Mouse (Mus musculus) inflammation-experienced regulatory T-cells (primary cell): Measurements from ENCODE around the gene Hfe. TPM values are rescaled to one million over a fixed set of nuclear protein-coding genes. Genes with fewer than 3 reads are reported as not detected.

Experiments used
- polyA plus RNA-seq, 2 experiments: library from polyadenylated mRNA; unstranded; fragments of 100-300 nt; shearing (Covaris generic); gene quantifications; one replicate each; pipeline ENCODE4 v1.2.1; 2017

Hfe gene
- under 1 TPM; 0.75 to 0.92 TPM for polyA plus RNA-seq

DNA sequence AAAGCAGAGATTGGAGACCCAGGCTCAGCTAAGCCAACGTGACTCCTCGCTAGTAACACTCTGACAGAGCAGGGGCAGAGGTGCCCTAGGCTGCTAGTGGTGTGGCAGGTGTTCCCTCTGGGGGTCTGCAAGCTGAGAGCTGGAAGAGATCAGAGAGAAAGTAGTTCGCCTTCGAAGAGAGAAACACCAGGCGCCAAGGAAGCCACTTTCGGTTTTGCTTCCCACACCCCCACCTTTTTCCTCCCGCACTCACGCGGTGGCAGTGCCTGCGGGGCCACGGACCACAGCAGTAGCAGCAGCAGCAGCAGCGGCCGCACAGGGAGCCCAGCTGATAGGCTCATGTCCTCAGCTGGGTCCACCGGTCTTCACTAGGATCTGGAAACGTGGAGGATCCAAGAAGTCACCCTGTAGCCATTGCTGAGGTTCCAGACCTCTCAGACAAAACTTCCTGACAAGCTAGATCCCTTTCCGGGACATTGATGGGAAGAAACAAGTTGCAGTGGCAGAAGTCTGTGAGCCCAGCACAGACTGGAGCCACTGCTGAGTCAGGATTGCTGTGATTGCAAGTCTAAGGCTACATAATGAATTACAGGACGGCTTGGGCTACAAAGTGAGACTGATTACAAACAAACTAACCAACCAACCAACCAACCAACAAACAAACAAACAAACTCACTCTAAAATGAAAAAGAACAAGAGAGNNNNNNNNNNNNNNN is at the start of gene Hfe:
Hfe (minus strand) TSS at position 481 of the 716 bp plus-strand sequence.

DNA sequence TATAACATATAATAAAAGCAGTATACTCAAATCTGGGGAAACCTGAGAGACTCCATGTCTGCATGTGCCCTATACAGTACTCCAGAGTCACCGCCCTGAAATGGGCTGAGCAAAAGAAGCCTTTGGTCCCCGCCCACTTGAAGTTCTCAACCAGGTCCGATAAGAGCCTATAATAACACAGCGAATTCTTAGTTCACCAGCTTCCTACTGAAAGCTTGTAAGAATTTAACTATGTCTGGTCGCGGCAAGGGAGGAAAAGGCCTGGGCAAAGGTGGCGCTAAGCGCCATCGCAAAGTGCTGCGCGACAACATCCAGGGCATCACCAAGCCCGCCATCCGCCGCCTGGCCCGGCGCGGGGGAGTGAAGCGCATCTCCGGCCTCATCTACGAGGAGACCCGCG is 46.1 kb upstream of the Hfe start, which contains the start of gene Hist1h4b:
Hist1h4b (plus strand) TSS at position 224 of the 400 bp plus-strand sequence.

DNA sequence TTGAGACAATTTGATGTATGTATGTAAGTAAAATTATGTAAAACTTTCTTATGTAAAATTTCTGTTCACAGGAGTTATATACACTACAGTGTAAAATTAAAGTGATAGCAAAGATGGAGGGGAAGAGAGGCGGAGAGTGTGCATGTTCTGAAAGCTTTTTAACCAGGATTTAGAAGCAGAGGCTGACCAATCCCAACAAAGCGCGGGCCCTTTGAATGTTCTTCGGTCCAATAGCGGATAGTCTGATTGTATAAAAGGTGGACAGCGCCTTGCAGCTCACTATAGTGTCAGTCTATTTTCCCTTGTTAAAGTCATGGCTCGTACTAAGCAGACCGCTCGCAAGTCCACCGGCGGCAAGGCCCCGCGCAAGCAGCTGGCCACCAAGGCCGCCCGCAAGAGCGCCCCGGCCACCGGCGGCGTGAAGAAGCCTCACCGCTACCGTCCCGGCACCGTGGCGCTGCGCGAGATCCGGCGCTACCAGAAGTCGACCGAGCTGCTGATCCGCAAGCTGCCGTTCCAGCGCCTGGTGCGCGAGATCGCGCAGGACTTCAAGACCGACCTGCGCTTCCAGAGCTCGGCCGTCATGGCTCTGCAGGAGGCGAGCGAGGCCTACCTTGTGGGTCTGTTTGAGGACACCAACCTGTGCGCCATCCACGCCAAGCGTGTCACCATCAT is 41.5 kb upstream of the Hfe start, which contains the start of gene Hist1h3b:
Hist1h3b (plus strand) TSS at position 201 of the 675 bp plus-strand sequence.

DNA sequence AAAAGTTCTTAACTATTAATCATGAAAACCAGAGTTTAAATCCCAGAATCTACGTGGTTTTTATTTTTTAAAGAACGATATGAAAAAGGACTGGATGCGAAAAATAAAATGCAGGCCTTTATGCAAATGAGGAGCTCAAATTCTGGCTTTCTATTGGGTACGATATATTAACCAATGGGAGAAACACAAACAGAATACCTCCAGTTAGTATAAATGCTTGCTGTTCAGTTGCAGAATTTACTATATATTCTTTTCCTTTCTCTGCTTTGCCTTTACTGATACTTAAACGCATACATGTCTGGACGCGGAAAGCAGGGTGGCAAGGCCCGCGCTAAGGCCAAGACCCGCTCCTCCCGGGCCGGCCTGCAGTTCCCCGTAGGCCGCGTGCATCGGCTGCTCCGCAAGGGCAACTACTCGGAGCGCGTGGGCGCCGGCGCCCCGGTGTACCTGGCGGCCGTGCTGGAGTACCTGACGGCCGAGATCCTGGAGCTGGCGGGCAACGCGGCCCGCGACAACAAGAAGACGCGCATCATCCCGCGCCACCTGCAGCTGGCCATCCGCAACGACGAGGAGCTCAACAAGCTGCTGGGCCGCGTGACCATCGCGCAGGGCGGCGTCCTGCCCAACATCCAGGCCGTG is 40.3 kb upstream of the Hfe start, which contains the start of gene Hist1h2ab:
Hist1h2ab (plus strand) TSS at position 288 of the 639 bp plus-strand sequence.

DNA sequence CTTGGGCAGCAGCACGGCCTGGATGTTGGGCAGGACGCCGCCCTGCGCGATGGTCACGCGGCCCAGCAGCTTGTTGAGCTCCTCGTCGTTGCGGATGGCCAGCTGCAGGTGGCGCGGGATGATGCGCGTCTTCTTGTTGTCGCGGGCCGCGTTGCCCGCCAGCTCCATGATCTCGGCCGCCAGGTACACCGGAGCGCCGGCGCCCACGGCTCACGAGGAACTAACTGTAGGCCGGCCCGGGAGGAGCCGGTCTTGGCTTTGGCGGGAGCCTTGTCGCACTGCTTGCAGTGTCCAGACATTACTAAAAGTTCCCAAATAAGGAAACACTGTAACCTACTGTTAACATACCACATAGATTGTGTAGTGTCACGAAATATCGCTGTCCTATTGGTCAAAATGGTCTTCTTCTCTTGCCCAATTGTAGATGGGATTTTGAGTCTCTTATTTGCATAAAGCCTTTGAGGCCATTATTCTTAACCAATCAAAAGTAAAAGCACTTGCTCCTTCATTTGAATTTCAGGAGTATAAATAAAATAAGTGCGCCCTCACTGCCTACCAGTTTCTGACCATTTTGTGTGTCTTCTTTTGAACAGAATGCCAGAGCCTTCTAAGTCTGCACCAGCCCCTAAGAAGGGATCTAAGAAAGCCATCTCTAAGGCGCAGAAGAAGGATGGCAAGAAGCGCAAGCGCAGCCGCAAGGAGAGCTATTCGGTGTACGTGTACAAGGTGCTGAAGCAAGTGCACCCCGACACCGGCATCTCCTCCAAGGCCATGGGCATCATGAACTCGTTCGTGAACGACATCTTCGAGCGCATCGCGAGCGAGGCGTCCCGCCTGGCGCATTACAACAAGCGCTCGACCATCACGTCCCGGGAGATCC is 35.8 kb upstream of the Hfe start, which contains the start of gene Hist1h2bb:
Hist1h2bb (plus strand) TSS at position 534 of the 880 bp plus-strand sequence.

DNA sequence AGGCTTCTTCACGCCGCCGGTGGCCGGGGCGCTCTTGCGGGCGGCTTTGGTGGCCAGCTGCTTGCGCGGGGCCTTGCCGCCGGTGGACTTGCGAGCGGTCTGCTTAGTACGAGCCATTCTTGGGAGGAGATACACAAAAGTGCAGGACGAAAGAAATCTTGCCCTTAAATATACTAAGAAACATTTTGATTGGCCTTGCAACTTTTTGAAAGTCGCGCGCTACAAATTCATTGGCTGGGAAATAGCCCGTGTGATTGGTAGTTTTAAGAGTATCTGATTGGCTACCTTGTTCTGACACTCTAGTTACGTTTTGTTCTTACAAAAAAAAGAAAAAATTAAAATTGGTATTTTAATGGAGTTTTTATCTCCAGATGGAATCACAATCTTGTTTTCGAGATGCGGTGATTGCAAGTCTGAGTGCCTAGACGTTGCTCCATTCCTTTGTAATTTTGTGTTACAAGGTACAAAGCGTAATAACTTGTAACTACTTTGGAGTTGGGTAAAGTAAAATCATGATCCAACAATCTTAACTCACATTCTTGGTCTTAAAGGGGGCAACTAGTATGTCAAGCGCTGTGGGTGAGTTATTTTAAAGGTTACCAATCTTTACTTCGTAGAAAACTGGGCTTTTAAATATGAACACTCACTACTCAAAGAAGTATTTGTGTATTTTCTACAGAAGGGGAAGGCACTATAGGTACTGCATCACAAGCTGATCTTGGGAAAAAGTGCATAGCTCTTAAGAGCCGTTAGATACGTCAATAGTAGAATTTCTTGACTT is 34.9 kb upstream of the Hfe start, which contains the start of gene Hist1h3c:
Hist1h3c (minus strand) TSS at position 222 of the 781 bp plus-strand sequence.

DNA sequence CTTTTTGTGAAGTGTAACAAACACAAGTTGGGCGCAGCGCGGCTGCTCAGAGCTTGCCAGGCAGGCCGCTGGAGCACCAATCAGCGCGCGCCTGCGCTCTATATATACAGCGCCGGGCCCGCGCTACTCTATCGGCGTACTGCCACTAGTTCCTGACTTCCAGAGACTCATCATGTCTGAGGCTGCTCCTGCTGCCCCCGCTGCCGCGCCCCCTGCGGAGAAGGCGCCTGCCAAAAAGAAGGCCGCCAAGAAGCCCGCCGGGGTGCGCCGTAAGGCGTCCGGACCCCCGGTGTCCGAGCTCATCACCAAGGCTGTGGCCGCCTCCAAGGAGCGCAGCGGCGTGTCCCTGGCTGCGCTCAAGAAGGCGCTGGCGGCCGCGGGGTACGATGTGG is 28.0 kb upstream of the Hfe start, which contains the start of gene Hist1h1c:
Hist1h1c (plus strand) TSS at position 132 of the 392 bp plus-strand sequence.

DNA sequence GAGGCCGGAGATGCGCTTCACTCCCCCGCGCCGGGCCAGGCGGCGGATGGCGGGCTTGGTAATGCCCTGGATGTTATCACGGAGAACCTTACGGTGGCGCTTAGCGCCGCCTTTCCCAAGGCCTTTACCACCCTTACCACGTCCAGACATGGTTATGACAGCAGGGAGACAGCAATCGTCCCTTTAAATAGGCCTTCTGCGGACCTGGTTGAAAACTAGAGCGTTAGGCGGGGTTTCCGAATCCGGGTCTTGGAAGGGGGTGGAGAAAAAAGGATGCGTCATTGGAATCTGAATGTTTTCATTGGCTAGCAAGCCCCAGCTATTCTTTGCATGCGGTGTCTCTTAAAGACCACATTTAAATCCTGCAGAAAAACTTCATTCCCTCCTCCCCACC is 12.4 kb downstream of the Hfe start, which contains the start of gene Hist1h4c:
Hist1h4c (minus strand) TSS at position 155 of the 394 bp plus-strand sequence.

DNA sequence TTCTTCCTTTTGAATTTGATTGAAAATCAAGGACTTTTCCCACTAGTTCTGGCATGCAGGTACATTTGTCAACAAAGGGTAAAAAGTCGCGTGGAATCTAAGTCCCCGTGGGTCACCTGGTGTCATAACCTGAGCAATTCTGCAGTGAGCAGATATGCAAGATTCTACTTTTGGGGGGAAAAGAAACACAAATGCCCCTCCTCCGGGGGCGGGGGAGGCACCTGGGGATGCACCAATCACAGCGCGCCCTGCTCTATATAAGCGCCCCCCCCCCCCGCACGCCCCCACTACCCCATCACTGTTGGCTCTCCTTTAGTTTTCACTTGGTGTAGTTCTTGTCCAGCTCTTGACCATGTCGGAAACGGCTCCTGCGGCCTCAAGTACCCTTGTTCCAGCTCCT is 15.1 kb downstream of the Hfe start, which contains the start of gene Hist1h1t:
Hist1h1t (plus strand) TSS at position 301 of the 400 bp plus-strand sequence.

DNA sequence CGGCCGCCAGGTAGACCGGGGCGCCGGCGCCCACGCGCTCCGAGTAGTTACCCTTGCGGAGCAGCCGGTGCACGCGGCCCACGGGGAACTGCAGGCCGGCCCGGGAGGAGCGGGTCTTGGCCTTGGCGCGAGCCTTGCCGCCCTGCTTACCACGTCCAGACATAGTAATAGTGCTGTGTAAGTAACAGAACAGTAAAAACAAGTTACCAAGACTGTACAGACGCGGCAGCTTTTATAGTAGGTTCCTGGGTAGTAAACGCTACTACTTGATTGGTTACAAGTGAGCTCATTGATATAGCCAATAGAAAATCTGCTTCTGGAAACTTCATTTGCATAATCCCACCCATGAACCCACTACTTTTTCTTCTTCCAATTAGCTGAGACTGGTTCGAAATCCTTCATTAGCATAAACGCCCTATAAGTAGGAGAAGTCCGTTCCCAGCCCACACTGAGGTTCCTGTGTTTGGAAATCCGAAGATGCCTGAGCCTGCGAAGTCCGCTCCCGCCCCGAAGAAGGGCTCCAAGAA is 26.8 kb downstream of the Hfe start, which contains the start of the genes Hist1h2ac and Hist1h2bc:
Hist1h2ac (minus strand) TSS at position 194 of the 527 bp plus-strand sequence.
Hist1h2bc (plus strand) TSS at position 445 of the 527 bp plus-strand sequence.

Other genes with a start within 250 kb of the Hfe start
- 1 to 10 TPM in 1 of 2 experiments, under 1 TPM in 1; 0.16 to 2.6 TPM for gene Btn1a1, start 245.0 kb downstream of the Hfe start, polyA plus RNA-seq
- gene Btn2a2, start 222.0 kb downstream of the Hfe start, polyA plus RNA-seq, result under 1 TPM in 1 of 2 experiments, not detected in 1; 0.17 TPM
- gene Hist1h4h, start 179.8 kb downstream of the Hfe start, polyA plus RNA-seq, result 10 to 100 TPM in 1 of 2 experiments, 1 to 10 TPM in 1; 7.1 to 14.6 TPM
- not detected for gene Hist1h2af, start 176.9 kb downstream of the Hfe start, polyA plus RNA-seq
- not detected for gene Hist1h3g, start 175.4 kb downstream of the Hfe start, polyA plus RNA-seq
- 1 to 10 TPM in 1 of 2 experiments, under 1 TPM in 1; 0.52 to 5.2 TPM for gene Hist1h2bh, start 167.5 kb downstream of the Hfe start, polyA plus RNA-seq
- 1 to 10 TPM; 1.3 to 3.2 TPM for gene Hist1h3f, start 166.8 kb downstream of the Hfe start, polyA plus RNA-seq
- gene Hist1h4f, start 159.2 kb downstream of the Hfe start, polyA plus RNA-seq, result 1 to 10 TPM in 1 of 2 experiments, not detected in 1; 1.4 TPM
- gene Hist1h1d, start 157.6 kb downstream of the Hfe start, polyA plus RNA-seq, result 1 to 10 TPM in 1 of 2 experiments, under 1 TPM in 1; 0.99 to 2.4 TPM
- 1 to 10 TPM; 3.2 to 8.8 TPM for gene Hist1h3e, start 148.5 kb downstream of the Hfe start, polyA plus RNA-seq
- gene Hist1h2ae, start 139.6 kb downstream of the Hfe start, polyA plus RNA-seq, result 1 to 10 TPM; 4.5 to 6.5 TPM
- 10 to 100 TPM in 1 of 2 experiments, 1 to 10 TPM in 1; 7.3 to 11.3 TPM for gene Hist1h2bg, start 139.5 kb downstream of the Hfe start, polyA plus RNA-seq
- 1 to 10 TPM in 1 of 2 experiments, not detected in 1; 1.5 TPM for gene Hist1h2bf, start 136.7 kb downstream of the Hfe start, polyA plus RNA-seq
- gene Hist1h2ad, start 136.5 kb downstream of the Hfe start, polyA plus RNA-seq, result under 1 TPM in 1 of 2 experiments, not detected in 1; 0.35 TPM
- under 1 TPM in 1 of 2 experiments, not detected in 1; 0.23 TPM for gene Hist1h3d, start 135.1 kb downstream of the Hfe start, polyA plus RNA-seq
- 10 to 100 TPM; 12.4 to 29.7 TPM for gene Hist1h4d, start 129.3 kb downstream of the Hfe start, polyA plus RNA-seq
- gene Hist1h2be, start 89.7 kb downstream of the Hfe start, polyA plus RNA-seq, result 1 to 10 TPM; 2.7 to 2.9 TPM
- 10 to 100 TPM; 13.4 to 19.2 TPM for gene Hist1h1e, start 88.3 kb downstream of the Hfe start, polyA plus RNA-seq
- gene Hist1h2ac, start 26.9 kb downstream of the Hfe start, polyA plus RNA-seq, result 1 to 10 TPM; 2.2 to 4.6 TPM
- 1 to 10 TPM; 6.3 to 8.3 TPM for gene Hist1h2bc, start 26.7 kb downstream of the Hfe start, polyA plus RNA-seq
- gene Hist1h1t, start 15.0 kb downstream of the Hfe start, polyA plus RNA-seq, result under 1 TPM in 1 of 2 experiments, not detected in 1; 0.53 TPM
- 10 to 100 TPM in 1 of 2 experiments, 1 to 10 TPM in 1; 4.3 to 11.5 TPM for gene Hist1h4c, start 12.4 kb downstream of the Hfe start, polyA plus RNA-seq
- gene Hist1h1c, start 28.0 kb upstream of the Hfe start, polyA plus RNA-seq, result 10 to 100 TPM; 25.5 to 40.4 TPM
- gene Hist1h3c, start 34.7 kb upstream of the Hfe start, polyA plus RNA-seq, result not detected
- under 1 TPM in 1 of 2 experiments, not detected in 1; 0.80 TPM for gene Hist1h2bb, start 35.9 kb upstream of the Hfe start, polyA plus RNA-seq
- 1 to 10 TPM in 1 of 2 experiments, under 1 TPM in 1; 0.42 to 2.0 TPM for gene Hist1h2ab, start 40.3 kb upstream of the Hfe start, polyA plus RNA-seq
- gene Hist1h3b, start 41.4 kb upstream of the Hfe start, polyA plus RNA-seq, result not detected
- 1 to 10 TPM; 6.9 to 9.9 TPM for gene Hist1h4b, start 46.2 kb upstream of the Hfe start, polyA plus RNA-seq
- not detected for gene Hist1h4a, start 50.4 kb upstream of the Hfe start, polyA plus RNA-seq
- 10 to 100 TPM in 1 of 2 experiments, 1 to 10 TPM in 1; 5.0 to 15.8 TPM for gene Hist1h3a, start 51.5 kb upstream of the Hfe start, polyA plus RNA-seq
- 1 to 10 TPM; 1.0 to 1.6 TPM for gene Hist1h1a, start 52.8 kb upstream of the Hfe start, polyA plus RNA-seq
- gene Trim38, start 59.1 kb upstream of the Hfe start, polyA plus RNA-seq, result under 1 TPM; 0.07 to 0.47 TPM
- gene Slc17a2, start 96.1 kb upstream of the Hfe start, polyA plus RNA-seq, result under 1 TPM; 0.04 to 0.13 TPM
- under 1 TPM in 1 of 2 experiments, not detected in 1; 0.20 TPM for gene Slc17a3, start 128.6 kb upstream of the Hfe start, polyA plus RNA-seq
- 1 to 10 TPM in 1 of 2 experiments, under 1 TPM in 1; 0.14 to 2.4 TPM for gene Slc17a1, start 156.9 kb upstream of the Hfe start, polyA plus RNA-seq
- under 1 TPM; 0.06 to 0.56 TPM for gene Slc17a4, start 204.2 kb upstream of the Hfe start, polyA plus RNA-seq
- not detected for gene Hist1h2ba, start 223.3 kb upstream of the Hfe start, polyA plus RNA-seq
- gene Hist1h2aa, start 223.6 kb upstream of the Hfe start, polyA plus RNA-seq, result not detected